Mouse (Mus musculus): ENCODE measurements around the gene Hist1h4j. TPM values are rescaled to one million over a fixed set of nuclear protein-coding genes. Genes with fewer than 3 reads are reported as not detected.

The Hist1h4j gene
- total and polyA plus RNA-seq, 3 experiments, result 1.8 to 936 (median 27.8) TPM

DNA sequence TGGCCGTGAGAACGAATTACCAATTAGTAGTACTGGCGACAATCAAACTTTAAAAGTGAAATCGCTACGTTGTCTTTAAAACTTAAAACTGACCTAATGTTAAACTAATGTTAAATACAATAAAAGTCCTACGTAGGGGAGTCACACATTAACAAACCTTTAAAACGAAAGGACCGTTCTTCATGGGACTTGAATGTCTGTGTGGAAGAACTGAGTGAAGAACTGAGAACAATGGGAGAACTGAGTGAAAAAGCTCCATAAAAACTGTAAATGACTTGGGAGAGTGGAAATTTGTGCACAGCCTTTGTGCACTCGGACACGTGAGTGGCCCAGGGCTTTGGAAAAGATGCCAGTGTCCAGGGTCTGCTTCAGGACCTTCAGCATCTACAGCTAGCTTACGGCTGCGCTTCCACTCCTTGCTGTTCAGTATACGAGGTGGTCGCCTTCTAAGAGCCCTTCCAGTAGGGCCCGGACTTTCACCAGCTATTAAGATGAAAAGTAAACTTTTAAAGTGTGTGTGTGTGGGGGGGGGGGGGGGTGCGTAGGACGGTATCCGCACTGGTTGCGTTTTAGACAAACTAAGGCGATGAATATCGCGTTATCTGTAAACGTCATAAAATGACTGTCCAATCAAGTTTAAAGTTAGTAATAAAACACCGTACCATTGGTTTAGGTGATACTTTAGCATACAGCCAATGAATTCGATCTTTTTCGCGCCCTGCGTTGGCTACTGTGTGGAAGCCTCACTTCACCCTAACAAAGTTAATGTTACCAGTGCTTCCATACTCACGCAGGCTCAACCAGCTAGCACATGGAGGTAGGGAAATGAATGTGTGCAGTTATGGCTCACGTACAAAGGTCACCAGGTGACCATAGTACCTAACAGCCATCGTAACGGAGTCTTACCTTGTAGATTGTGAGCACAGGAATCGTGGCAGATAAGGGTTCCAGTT lies 44.2 kb downstream of the Hist1h4j start (continued):
- 0 out of 2 replicates have a peak, but pooled peaks have one; percentile 46 for TF ChIP-seq KAT2A (IDR thresholded peaks at IDR 0.05; ENCODE audit: insufficient replicate concordance, low read length)

DNA sequence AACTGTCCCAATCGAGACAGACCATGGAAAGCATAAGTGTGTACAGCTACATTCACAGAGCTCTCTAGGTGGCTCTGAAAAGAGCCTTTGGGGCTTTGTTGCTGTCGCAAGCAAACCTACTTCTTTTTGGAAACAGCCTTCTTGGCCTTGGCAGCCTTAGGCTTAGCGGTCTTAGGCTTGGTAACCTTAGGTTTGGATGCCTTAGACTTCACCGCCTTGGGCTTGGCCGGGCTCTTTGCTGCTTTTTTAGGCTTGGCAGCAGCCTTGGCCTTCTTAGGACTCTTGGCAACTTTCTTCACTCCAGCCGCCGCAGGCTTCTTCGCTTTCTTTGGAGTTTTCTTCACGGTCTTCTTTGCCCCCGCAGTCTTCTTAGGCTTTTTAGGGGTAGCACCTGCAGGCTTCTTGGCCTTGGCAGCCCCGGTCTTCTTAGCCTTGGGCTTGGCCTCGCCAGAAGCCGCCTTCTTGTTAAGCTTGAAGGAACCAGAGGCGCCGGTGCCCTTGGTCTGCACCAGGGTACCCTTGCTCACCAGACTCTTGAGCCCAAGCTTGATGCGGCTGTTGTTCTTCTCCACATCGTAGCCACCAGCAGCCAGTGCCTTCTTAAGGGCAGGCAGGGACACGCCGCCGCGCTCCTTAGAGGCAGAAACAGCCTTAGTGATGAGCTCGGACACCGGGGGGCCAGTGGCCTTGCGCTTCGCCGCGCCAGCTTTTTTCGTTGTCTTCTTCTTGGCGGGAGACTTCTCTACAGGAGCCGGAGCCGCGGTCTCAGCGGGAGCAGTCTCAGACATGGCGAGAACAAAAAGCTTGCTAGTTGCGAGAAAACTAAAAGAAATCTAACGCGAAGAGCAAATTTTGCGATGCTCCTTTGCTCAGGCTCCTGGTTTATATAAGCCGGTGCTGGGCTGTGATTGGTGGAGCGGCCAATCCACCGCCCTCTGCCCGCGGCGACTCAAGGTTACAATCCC lies 45.2 kb downstream of the Hist1h4j start, which contains the start of gene Hist1h1b:
Hist1h1b (minus strand) TSS at position 859 of the 965 bp plus-strand sequence.
- peak within 1 kb of the TSS; percentile 65 for H3K4me2 ChIP-seq (ENCODE audit: insufficient read depth, low read depth, poor library complexity, severe bottlenecking)
- no peaks in the 10 kb centered on the region for H3K27me3 ChIP-seq (replicated peaks)
- H3K27ac ChIP-seq (ENCODE audit: insufficient read depth, low read depth), result peak within 1 kb of the TSS; percentile 97
- in situ Hi-C loops (cut with MboI; ENCODE audit: low pct_ligation_motif_present, low pct_unique_long_range_greater_than_20kb, low sequenced_read_pairs), result no loop called here
- no peaks in the 10 kb centered on the region for H3K36me3 ChIP-seq (replicated peaks in 1 of 2; ENCODE audit: control insufficient read depth in 1 of 2, insufficient read depth in 1 of 2, low read length in 1 of 2)
- H3K9ac ChIP-seq (ENCODE audit: insufficient read depth, low read depth), result peak within 1 kb of the TSS; percentile 86
- no peaks in the 10 kb centered on the region for H3K9me3 ChIP-seq (replicated peaks; ENCODE audit: low read length)
- dilution Hi-C loops (cut with MboI; ENCODE audit: extremely low pct_ligation_motif_present, extremely low pct_unique_long_range_greater_than_20kb, low sequenced_read_pairs), result no loop called here
- H3K4me1 ChIP-seq (ENCODE audit: control insufficient read depth in 1 of 2, insufficient read depth in 2 of 2), result peaks cover 6 to 30% of the 10 kb centered on the region in 2 experiments; a peak in 3 of 4 replicates
- DNase-seq (ENCODE audit: extremely low read depth), result peak; percentile 89
- H3K79me2 ChIP-seq (replicated peaks; ENCODE audit: control insufficient read depth, extremely low read depth, insufficient read depth, poor library complexity, severe bottlenecking), result no peaks in the 10 kb centered on the region; the same call in 1 of the 2 replicates
- peak within 1 kb of the TSS; percentile 59 to 72 (median 59) for H3K4me3 ChIP-seq (replicated peaks in 1 of 3; ENCODE audit: low read depth in 2 of 3, low read length in 2 of 3, poor library complexity in 1 of 3)
- no peak for TF ChIP-seq GABPA (IDR thresholded peaks at IDR 0.05; ENCODE audit: insufficient replicate concordance, low read depth, low read length)
- peak; percentile 57 for TF ChIP-seq USF2 (conservative IDR thresholded peaks at IDR 0.05; ENCODE audit: low read depth, low read length)
- 0 out of 2 replicates have a peak, but pooled peaks have one; percentile 36 for TF ChIP-seq MYC (IDR thresholded peaks at IDR 0.05; ENCODE audit: low read depth, low read length)
- no peak for TF ChIP-seq MAX (IDR thresholded peaks at IDR 0.05; ENCODE audit: low read length)
- peak; percentile 99 for TF ChIP-seq TBP (conservative IDR thresholded peaks at IDR 0.05; ENCODE audit: low read depth, low read length)
- TF ChIP-seq EP300 (IDR thresholded peaks at IDR 0.05; ENCODE audit: low read length), result no peak
- no peak for TF ChIP-seq RAD21 (IDR thresholded peaks at IDR 0.05; ENCODE audit: low read depth, low read length)
- TF ChIP-seq SMC3 (IDR thresholded peaks at IDR 0.05; ENCODE audit: low read depth, low read length), result no peak
- peak; percentile 50; the same call in 1 of the 2 replicates for TF ChIP-seq MEF2A (IDR thresholded peaks at IDR 0.05; ENCODE audit: borderline replicate concordance, low read depth, low read length)
- TF ChIP-seq HCFC1 (IDR thresholded peaks at IDR 0.05; ENCODE audit: low read depth, low read length), result peak; percentile 66
- TF ChIP-seq JUND (conservative IDR thresholded peaks at IDR 0.05; ENCODE audit: low read depth, low read length), result no peak
- TF ChIP-seq ETS1 (conservative IDR thresholded peaks at IDR 0.05; ENCODE audit: low read depth, low read length), result 0 out of 2 replicates have a peak, but pooled peaks have one; percentile 21
- peak; percentile 7; the same call in 1 of the 2 replicates for TF ChIP-seq BHLHE40 (IDR thresholded peaks at IDR 0.05; ENCODE audit: low read depth, low read length)
- no peak for TF ChIP-seq JUN (IDR thresholded peaks at IDR 0.05; ENCODE audit: insufficient read depth, low read depth, low read length)
- peak; percentile 93 for TF ChIP-seq POLR2A (IDR thresholded peaks at IDR 0.05; ENCODE audit: low read depth, low read length)
- peak; percentile 94 for TF ChIP-seq POLR2AphosphoS2 (IDR thresholded peaks at IDR 0.05; ENCODE audit: low read depth, low read length)
- 0 out of 2 replicates have a peak, but pooled peaks have one; percentile 38 for TF ChIP-seq KAT2A (IDR thresholded peaks at IDR 0.05; ENCODE audit: insufficient replicate concordance, low read length)
- TF ChIP-seq MXI1 (IDR thresholded peaks at IDR 0.05; ENCODE audit: low read depth, low read length), result peak; percentile 39; the same call in 1 of the 2 replicates
- peak; percentile 75; the same call in 1 of the 2 replicates for TF ChIP-seq MAZ (IDR thresholded peaks at IDR 0.05; ENCODE audit: low read depth, low read length)
- peak; percentile 100 for TF ChIP-seq ZMIZ1 (IDR thresholded peaks at IDR 0.05; ENCODE audit: low read depth, low read length)
- TF ChIP-seq ZKSCAN1 (IDR thresholded peaks at IDR 0.05; ENCODE audit: borderline replicate concordance, low read depth, low read length), result no peak
- no peak; the same call in 1 of the 2 replicates for TF ChIP-seq ZC3H11A (IDR thresholded peaks at IDR 0.05; ENCODE audit: low read depth, low read length)
- peak; percentile 100 for TF ChIP-seq NELFE (IDR thresholded peaks at IDR 0.05; ENCODE audit: low read depth, low read length)
- TF ChIP-seq CHD2 (IDR thresholded peaks at IDR 0.05; ENCODE audit: low read length), result peak; percentile 49
- TF ChIP-seq UBTF (IDR thresholded peaks at IDR 0.05; ENCODE audit: low read depth, low read length), result peak; percentile 92
- no peak; the same call in 1 of the 2 replicates for TF ChIP-seq NRF1 (IDR thresholded peaks at IDR 0.05; ENCODE audit: low read depth, low read length)
- TF ChIP-seq PAX5 (IDR thresholded peaks at IDR 0.05; ENCODE audit: low read length), result no peak
- TF ChIP-seq IRF4 (IDR thresholded peaks at IDR 0.05; ENCODE audit: low read depth, low read length), result peak; percentile 61; the same call in 1 of the 2 replicates
- TF ChIP-seq RCOR1 (conservative IDR thresholded peaks at IDR 0.05; ENCODE audit: low read depth, low read length), result peak; percentile 90
- no peak for TF ChIP-seq USF1 (IDR thresholded peaks at IDR 0.05; ENCODE audit: low read depth, low read length)
- 0 out of 2 replicates have a peak, but pooled peaks have one; percentile 26 for TF ChIP-seq ZNF384 (IDR thresholded peaks at IDR 0.05; ENCODE audit: low read depth, low read length)

Data from CH12.LX (cell line).